Mouse (Mus musculus): ENCODE results near the gene Pros1.

- no peak for TF ChIP-seq CTCF (IDR thresholded peaks at IDR 0.05; ENCODE audit: low read depth, low read length)
- no peak for TF ChIP-seq GATA2 (IDR thresholded peaks at IDR 0.05; ENCODE audit: borderline replicate concordance, low read depth, low read length)
- no peak for TF ChIP-seq GATA1 (IDR thresholded peaks at IDR 0.05; ENCODE audit: borderline replicate concordance, low read length)
- no peak for TF ChIP-seq POLR2AphosphoS5 (IDR thresholded peaks at IDR 0.05; ENCODE audit: insufficient replicate concordance, low read depth, low read length)
- no peak for TF ChIP-seq TAL1 (conservative IDR thresholded peaks at IDR 0.05; ENCODE audit: low read depth, low read length)
These were observed 68.1 kb downstream of the Pros1 start for GRCm38 (mm10) chr16:62922245-62922644.

Measured in G1E (cell line).